Mouse (Mus musculus) heart, embryonic 11.5 days (tissue): ENCODE results near the gene Tor4a. TPM values are rescaled to one million over a fixed set of nuclear protein-coding genes. Genes with fewer than 3 reads are reported as not detected.

ENCODE experiments used
- ATAC-seq: fragments of 200-750 bp; cut with Nextera tagmentation; replicated peaks from 2 replicates; pipeline ENCODE4 v1.8.0; 2017; ENCODE audit warnings: moderate library complexity; ENCODE audit not compliant: insufficient number of reproducible peaks, low FRiP score, low TSS enrichment
- H3K27ac ChIP-seq: fragments of 300-500 bp; sonication (generic); 2 replicates; pipeline ENCODE4 v1.5.1; 2014; ENCODE audit warnings: mild to moderate bottlenecking, low read depth, low read length
- H3K27me3 ChIP-seq: fragments of 300-500 bp; sonication (generic); 2 replicates; pipeline ENCODE4 v1.6.1; 2014; ENCODE audit warnings: mild to moderate bottlenecking, low read length, mixed read lengths; ENCODE audit not compliant: control insufficient read depth, insufficient read depth
- H3K36me3 ChIP-seq: fragments of 300-500 bp; sonication (generic); 2 replicates; pipeline ENCODE4 v1.6.1; 2014; ENCODE audit warnings: mild to moderate bottlenecking, low read length, moderate library complexity, mixed read lengths; ENCODE audit not compliant: control insufficient read depth, insufficient read depth
- H3K4me1 ChIP-seq: fragments of 300-500 bp; sonication (generic); 2 replicates; pipeline ENCODE4 v1.6.1; 2014; ENCODE audit warnings: low read length; ENCODE audit not compliant: control insufficient read depth, insufficient read depth
- H3K4me2 ChIP-seq: fragments of 300-500 bp; sonication (generic); 2 replicates; pipeline ENCODE4 v1.6.1; 2014; ENCODE audit warnings: mild to moderate bottlenecking, moderate library complexity
- H3K4me3 ChIP-seq: fragments of 300-500 bp; sonication (generic); 2 replicates; pipeline ENCODE4 v1.5.1; 2014; ENCODE audit warnings: low read depth, low read length
- H3K9ac ChIP-seq: fragments of 300-500 bp; sonication (generic); 2 replicates; pipeline ENCODE4 v1.6.1; 2014; ENCODE audit warnings: mild to moderate bottlenecking, low read depth, low read length, moderate library complexity
- H3K9me3 ChIP-seq: fragments of 300-500 bp; sonication (generic); replicated peaks from 2 replicates; pipeline ENCODE4 v1.6.1; 2016; ENCODE audit warnings: low read length; ENCODE audit not compliant: control insufficient read depth
- WGBS: fragments of 180-500 bp; shearing (Covaris S2); extraction: QIAGEN DNeasy Blood & Tissue Kit; methylation state at CpG from one replicate; pipeline ENCODE4 v1.1.7; 2014; ENCODE audit not compliant: insufficient replicate concordance; 5-methylcytosine and 5-hydroxymethylcytosine counted together
- polyA plus RNA-seq: library from polyadenylated mRNA; unstranded; fragments of >200 nt; fragmentation: Nextera tagmentation; extraction: Ambion mirVana; gene quantifications from 2 replicates; pipeline ENCODE4 v1.2.1, GENCODE M21; 2014

Gene Tor4a
- polyA plus RNA-seq, 1 experiment from 2014 or later, result 5.9 TPM

GRCm38 (mm10) chr2:25221331-25221772 lies 24.7 kb upstream of the Tor4a start:
- Histone ChIP-seq H3K9ac (no peak overlapping the region), H3K4me2 (no peak overlapping the region), H3K9me3 (no peaks in the 10 kb centered on the region), H3K4me1 (peaks cover 12% of the 10 kb centered on the region), H3K4me3 (no peak overlapping the region), H3K27ac (no peak overlapping the region), H3K36me3 (no peaks in the 10 kb centered on the region), H3K27me3 (no peaks in the 10 kb centered on the region)
- WGBS, result 68% methylated on average over 5 of the region's 5 CpGs
- ATAC-seq, result no peak

- Histone ChIP-seq H3K4me2 (no peak within 1 kb of the TSS), H3K36me3 (no peaks in the 10 kb centered on the region), H3K4me1 (peaks cover 3% of the 10 kb centered on the region), H3K4me3 (no peak within 1 kb of the TSS), H3K27ac (no peak within 1 kb of the TSS), H3K9ac (no peak within 1 kb of the TSS), H3K9me3 (no peaks in the 10 kb centered on the region), H3K27me3 (peaks cover 2% of the 10 kb centered on the region; the same call in 1 of the 2 replicates)
- no peak for ATAC-seq
Measured at GRCm38 (mm10) chr2:25218445-25218844, 21.8 kb upstream of the Tor4a start, which contains the start of gene Fam166a. Gene Fam166a, plus strand, starts transcription at chr2:25218745.

GRCm38 (mm10) chr2:25217666-25218065 lies 21.0 kb upstream of the Tor4a start:
- H3K4me1 ChIP-seq, result no peaks in the 10 kb centered on the region
- peaks cover 7% of the 10 kb centered on the region; the same call in 1 of the 2 replicates for H3K27me3 ChIP-seq
- no peaks in the 10 kb centered on the region for H3K36me3 ChIP-seq
- H3K4me3 ChIP-seq, result no peak overlapping the region
- H3K9ac ChIP-seq, result no peak overlapping the region
- no peaks in the 10 kb centered on the region for H3K9me3 ChIP-seq
- 49% methylated on average over 2 of the region's 2 CpGs for WGBS
- H3K27ac ChIP-seq, result no peak overlapping the region
- H3K4me2 ChIP-seq, result no peak overlapping the region
- no peak for ATAC-seq

- ATAC-seq, result no peak
- Histone ChIP-seq H3K4me3 (no peak within 1 kb of the TSS), H3K27me3 (peaks cover 8% of the 10 kb centered on the region; the same call in 1 of the 2 replicates), H3K4me1 (peaks cover 11% of the 10 kb centered on the region), H3K36me3 (no peaks in the 10 kb centered on the region), H3K27ac (no peak within 1 kb of the TSS), H3K9me3 (no peaks in the 10 kb centered on the region), H3K9ac (no peak within 1 kb of the TSS), H3K4me2 (no peak within 1 kb of the TSS)
- 72% methylated on average over 3 of the region's 3 CpGs for WGBS
Measured at GRCm38 (mm10) chr2:25214444-25214843, 17.8 kb upstream of the Tor4a start, which contains the start of gene Stpg3. Gene Stpg3, minus strand, starts transcription at chr2:25214637.

GRCm38 (mm10) chr2:25213266-25213865 lies 16.7 kb upstream of the Tor4a start:
- H3K9ac ChIP-seq, result no peak overlapping the region
- no peak for ATAC-seq
- H3K27ac ChIP-seq, result no peak overlapping the region
- 54% methylated on average over 23 of the region's 23 CpGs for WGBS
- peaks cover 8% of the 10 kb centered on the region; the same call in 1 of the 2 replicates for H3K27me3 ChIP-seq
- H3K36me3 ChIP-seq, result no peaks in the 10 kb centered on the region; the same call in 1 of the 2 replicates
- H3K4me1 ChIP-seq, result peaks cover 11% of the 10 kb centered on the region
- H3K4me2 ChIP-seq, result no peak overlapping the region
- no peak overlapping the region for H3K4me3 ChIP-seq
- no peaks in the 10 kb centered on the region for H3K9me3 ChIP-seq

GRCm38 (mm10) chr2:25211121-25211670 lies 14.5 kb upstream of the Tor4a start, which contains the start of gene Nelfb:
Gene Nelfb, minus strand, starts transcription at chr2:25211489.
- H3K4me2 ChIP-seq, result peak within 1 kb of the TSS; percentile 92
- peak within 1 kb of the TSS; percentile 95 for H3K9ac ChIP-seq
- H3K36me3 ChIP-seq, result peaks cover 6% of the 10 kb centered on the region
- peak within 1 kb of the TSS; percentile 94 for H3K4me3 ChIP-seq
- H3K27ac ChIP-seq, result peak within 1 kb of the TSS; percentile 82
- no peaks in the 10 kb centered on the region for H3K9me3 ChIP-seq
- H3K4me1 ChIP-seq, result peaks cover 11% of the 10 kb centered on the region
- under 1% methylated on average over 44 of the region's 44 CpGs for WGBS
- ATAC-seq, result peak; percentile 91
- H3K27me3 ChIP-seq, result peaks cover 8% of the 10 kb centered on the region; the same call in 1 of the 2 replicates

- ATAC-seq, result peak; percentile 24
- Histone ChIP-seq H3K4me2 (peak overlapping the region; percentile 92), H3K27me3 (peaks cover 8% of the 10 kb centered on the region; the same call in 1 of the 2 replicates), H3K9me3 (no peaks in the 10 kb centered on the region), H3K36me3 (peaks cover 11% of the 10 kb centered on the region), H3K27ac (peak overlapping the region; percentile 82), H3K4me1 (peaks cover 11% of the 10 kb centered on the region), H3K4me3 (peak overlapping the region; percentile 94), H3K9ac (peak overlapping the region; percentile 95)
- 1% methylated on average over 24 of the region's 24 CpGs for WGBS
Measured at GRCm38 (mm10) chr2:25210686-25211085, 14.0 kb upstream of the Tor4a start.

- H3K36me3 ChIP-seq, result peaks cover 28% of the 10 kb centered on the region
- H3K27ac ChIP-seq, result no peak overlapping the region
- peaks cover 11% of the 10 kb centered on the region for H3K4me1 ChIP-seq
- 0 out of 2 replicates have a peak, but pooled peaks cover under 1% of the 10 kb centered on the region for H3K27me3 ChIP-seq
- no peak overlapping the region for H3K4me3 ChIP-seq
- WGBS, result 74% methylated on average over 1 of the region's 1 CpGs
- no peak for ATAC-seq
- H3K9me3 ChIP-seq, result no peaks in the 10 kb centered on the region
- H3K4me2 ChIP-seq, result no peak overlapping the region
- no peak overlapping the region for H3K9ac ChIP-seq
Measured at GRCm38 (mm10) chr2:25207593-25207992, 10.9 kb upstream of the Tor4a start.
